Mouse (Mus musculus): ENCODE data around the gene Pepd. TPM values are rescaled to one million over a fixed set of nuclear protein-coding genes. Genes with fewer than 3 reads are reported as not detected.

Gene Pepd
- 33.5 TPM for total RNA-seq (2023)

DNA sequence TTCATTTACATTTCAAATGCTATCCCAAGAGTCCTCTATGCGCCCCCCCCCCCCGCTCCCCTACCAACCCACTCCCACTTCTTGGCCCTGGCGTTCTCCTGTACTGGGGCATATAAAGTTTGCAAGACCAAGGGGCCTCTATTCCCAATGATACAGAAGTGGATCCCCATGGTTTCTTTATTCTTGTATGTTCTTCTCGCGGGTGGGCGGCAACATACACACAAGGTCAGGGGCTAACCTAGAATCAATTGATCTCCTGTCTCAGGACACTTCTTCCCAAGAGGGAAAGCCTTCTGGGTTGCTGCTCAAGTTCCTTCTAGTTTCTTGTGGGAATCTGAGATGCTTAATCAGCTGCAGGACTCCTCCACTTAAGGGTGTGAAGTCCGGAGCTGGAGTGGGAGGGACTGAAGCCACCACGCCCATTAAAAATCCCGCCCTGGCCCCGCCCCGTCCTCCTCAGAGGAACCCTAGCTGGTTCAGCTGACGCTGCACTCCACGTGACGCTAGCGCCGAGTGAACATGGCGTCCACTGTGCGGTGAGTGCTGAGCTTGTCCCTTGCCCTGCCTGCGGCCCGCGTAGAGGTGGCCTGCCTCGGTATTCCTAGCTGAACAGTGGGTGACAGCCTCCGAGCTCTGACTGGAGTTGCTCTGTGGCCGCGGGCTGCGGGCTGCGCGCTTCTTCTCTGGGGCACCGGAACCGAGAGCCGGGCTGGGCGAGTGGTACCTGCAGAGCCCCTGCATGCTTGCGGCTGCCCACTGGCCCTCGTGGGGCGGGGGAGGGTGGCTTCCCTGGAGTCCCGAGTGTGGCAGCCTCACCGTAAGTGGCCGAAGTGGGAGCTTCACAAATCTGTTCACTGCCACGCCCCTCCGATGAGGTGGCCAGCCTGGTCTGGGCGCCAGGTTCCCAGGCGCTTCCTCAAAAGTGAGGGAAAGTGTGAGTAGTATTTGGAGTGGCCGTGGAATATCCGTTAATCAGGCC lies at the start of gene Pepd:
TSS of gene Pepd (plus strand) at position 461 of the 979 bp plus-strand sequence.

DNA sequence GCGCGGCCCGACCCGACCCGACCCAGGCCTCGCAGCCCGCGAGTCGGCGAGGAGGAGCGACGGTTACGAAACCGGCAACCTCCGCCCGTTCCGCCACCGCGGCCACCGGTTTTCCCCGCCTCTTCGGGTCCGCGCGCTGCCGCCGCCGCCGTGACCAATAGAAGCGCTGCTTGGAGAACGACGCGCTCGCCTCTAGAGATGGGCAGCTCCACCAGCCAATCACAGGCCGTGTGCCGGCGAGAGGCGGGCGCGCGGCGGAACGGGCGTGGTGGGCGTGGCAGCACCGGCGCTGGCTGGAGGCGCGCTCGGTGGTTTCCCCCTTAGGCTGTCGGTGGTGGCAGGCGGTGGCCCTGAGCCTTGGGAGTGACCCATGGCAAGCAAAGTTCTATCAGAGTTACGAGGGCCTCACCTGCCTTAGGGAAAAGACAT lies 144.3 kb downstream of the Pepd start, which contains the start of gene Cebpg:
TSS of gene Cebpg (minus strand) at position 138 of the 429 bp plus-strand sequence.

Other genes with a start within 250 kb of the Pepd start
- gene Chst8, start 99.7 kb upstream of the Pepd start, total RNA-seq (2023), result not detected
- 34.0 TPM for gene Cebpg, start 144.2 kb downstream of the Pepd start, total RNA-seq (2023)
- gene Cebpa, start 206.9 kb downstream of the Pepd start, total RNA-seq (2023), result 1.3 TPM